Mouse (Mus musculus) layer of hippocampus, adult 2 months (tissue): ENCODE measurements around the gene Zfp51. TPM values are rescaled to one million over a fixed set of nuclear protein-coding genes. Genes with fewer than 3 reads are reported as not detected.
"Not testable (repeated sequence)": the region's sequence is repeated elsewhere in the genome, so short reads cannot be mapped to it uniquely, and the experiment has no call there.

Experiments
- DNase-seq, 2 experiments: peaks; one replicate each; pipeline ENCODE4 v3.0.0; 2022; ENCODE audit warnings: low spot score in 2 of 2
- H3K27ac ChIP-seq: fragments of 200-600 bp; 2 replicates; pipeline ENCODE4 v1.8.1; 2022
- H3K4me3 ChIP-seq: fragments of 200-600 bp; 2 replicates; pipeline ENCODE4 v1.8.1; 2022; ENCODE audit warnings: mild to moderate bottlenecking
- CTCF ChIP-seq: fragments of 200-600 bp; conservative IDR thresholded peaks from 2 replicates; pipeline ENCODE4 v1.8.1; 2022; ENCODE audit warnings: antibody characterized with exemption, mild to moderate bottlenecking, moderate library complexity
- long read RNA-seq, 2 experiments: library from polyadenylated mRNA; stranded (forward); transcript quantifications; one replicate each; pipeline ENCODE4 v2.0.0; 2021; ENCODE audit warnings: borderline mapping rate in 2 of 2
- total RNA-seq, 2 experiments: library from RNA; stranded (reverse); gene quantifications; 2 replicates each; pipeline ENCODE4 v1.2.3; 2021

Zfp51 gene
- total RNA-seq: 1 to 10 TPM; 3.7 to 3.8 TPM
- long read RNA-seq, experiment 1, partial matches to known transcripts: 1 of 2 reads
- long read RNA-seq, experiment 1, other reads (novel, unspliced or antisense): 0 of 2 reads
- long read RNA-seq, experiment 2, transcript Zfp51-201 (5 exons, 2,574 nt): major isoform, 5 of 6 reads
- long read RNA-seq, experiment 2, partial matches to known transcripts: 1 of 6 reads
- long read RNA-seq, experiment 2, other reads (novel, unspliced or antisense): 0 of 6 reads

DNA sequence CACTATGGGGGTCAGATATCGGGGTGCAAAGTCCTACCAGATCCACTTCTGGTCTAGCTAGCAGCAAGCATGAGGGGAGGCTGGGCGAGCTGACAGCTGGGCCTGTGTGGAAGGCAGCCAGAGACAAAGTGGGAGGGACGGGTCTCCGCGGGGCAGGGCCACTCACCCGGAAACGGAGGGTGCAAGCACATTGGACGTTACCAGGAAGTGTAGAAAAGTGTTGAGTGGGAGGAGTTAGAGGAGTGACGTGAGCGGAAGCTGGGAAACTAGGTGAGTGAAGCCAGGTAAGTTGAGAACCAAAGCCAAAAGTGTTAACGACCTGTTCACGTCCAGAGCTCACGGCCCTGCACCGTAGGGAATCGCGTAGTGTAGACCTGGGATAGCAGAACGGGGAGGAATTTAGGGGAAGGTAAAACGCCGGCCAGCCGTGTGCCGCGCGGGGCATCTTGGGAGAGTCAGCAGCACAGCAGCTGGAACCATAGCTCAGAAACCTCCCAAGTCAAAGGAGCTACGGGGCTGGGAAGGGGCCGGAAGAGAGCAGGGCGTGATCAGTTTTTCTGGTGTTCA is at the start of gene Zfp51:
TSS of gene Zfp51 (plus strand) at position 237 of the 567 bp plus-strand sequence.
- DNase-seq: peak; percentile 83 to 88

DNA sequence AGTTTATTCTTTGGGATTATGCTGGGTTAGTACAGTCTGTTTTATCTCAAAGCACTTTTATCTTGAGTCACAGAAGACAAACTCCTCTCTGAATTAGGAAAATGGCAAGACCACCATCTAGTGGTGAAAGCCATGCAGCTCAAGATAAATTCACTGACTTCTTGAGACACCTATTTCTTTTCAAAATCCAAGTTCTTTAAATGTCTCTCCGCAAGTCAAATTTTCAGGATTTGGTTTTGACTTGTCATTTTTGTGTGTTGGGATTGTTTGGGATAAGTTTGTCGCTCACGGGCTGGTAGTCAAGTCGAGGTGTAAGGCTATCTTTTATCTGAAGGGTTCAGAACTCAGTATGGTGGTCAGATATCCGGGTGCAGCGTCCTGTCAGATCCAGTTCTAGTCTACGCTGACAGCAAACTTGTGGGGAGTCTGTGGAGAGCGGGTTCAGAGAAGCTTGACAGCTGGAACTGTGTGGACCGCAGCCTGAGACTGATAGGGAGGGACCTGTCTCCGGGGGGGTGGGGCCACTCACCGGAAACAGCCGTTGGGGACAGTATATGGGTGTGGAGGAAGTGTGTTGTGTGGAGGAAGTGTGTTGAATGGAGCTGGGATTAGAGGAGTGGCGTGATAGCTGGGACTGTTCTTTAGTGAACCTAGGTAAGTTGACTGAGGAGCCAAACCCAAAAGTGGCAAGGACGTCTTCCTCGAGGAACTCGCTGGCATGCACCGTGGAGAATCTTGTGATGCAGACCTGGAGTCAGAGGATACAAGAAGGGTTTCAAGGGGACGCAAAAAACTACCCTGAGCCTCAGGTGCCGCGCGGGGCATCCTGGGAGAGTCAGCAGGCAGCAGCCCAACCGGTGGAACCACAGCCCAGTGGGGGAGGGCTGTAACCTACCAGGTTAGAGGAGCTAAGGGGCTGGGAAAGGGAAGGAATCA is 27.2 kb upstream of the Zfp51 start, which contains the start of gene Zfp54:
TSS of gene Zfp54 (plus strand) at position 564 of the 936 bp plus-strand sequence.
- TF ChIP-seq CTCF: peak; percentile 92
- Histone ChIP-seq H3K4me3 (peak within 1 kb of the TSS; percentile 53), H3K27ac (peak within 1 kb of the TSS; percentile 9; the same call in 1 of the 2 replicates)
- peak; percentile 56 to 58 for DNase-seq

More for the DNA sequence above, at the start of gene Zfp51:
- H3K27ac ChIP-seq: peak within 1 kb of the TSS; percentile 84
- peak within 1 kb of the TSS; percentile 61 for H3K4me3 ChIP-seq
- no peak for TF ChIP-seq CTCF

DNA sequence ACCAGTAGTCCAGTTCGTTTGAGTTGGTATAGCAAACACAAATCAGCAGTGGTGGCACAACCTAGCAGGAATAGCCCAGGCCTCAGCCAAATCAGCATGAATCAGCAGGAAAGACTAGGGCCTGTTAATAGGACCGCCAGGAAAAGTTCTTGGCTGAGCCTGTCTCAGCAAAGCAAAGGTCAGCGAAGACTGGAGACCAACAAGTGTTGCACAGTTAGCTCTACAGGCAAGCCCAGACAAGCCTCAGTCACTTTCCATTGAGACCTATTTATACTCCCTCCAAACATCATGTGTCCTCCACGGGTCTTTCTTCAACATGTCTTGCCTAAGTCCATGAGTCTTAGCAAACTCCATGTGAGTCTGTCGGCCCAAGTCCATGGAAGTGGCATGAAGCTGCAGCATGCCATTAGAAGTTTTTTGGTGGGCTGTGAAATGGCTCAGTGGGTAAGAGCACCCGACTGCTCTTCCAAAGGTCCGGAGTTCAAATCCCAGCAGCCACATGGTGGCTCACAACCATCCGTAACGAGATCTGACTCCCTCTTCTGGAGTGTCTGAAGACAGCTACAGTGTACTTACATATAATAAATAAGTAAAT is 11.3 kb upstream of the Zfp51 start:
- not testable (repeated sequence) for DNase-seq, H3K27ac ChIP-seq, H3K4me3 ChIP-seq

DNA sequence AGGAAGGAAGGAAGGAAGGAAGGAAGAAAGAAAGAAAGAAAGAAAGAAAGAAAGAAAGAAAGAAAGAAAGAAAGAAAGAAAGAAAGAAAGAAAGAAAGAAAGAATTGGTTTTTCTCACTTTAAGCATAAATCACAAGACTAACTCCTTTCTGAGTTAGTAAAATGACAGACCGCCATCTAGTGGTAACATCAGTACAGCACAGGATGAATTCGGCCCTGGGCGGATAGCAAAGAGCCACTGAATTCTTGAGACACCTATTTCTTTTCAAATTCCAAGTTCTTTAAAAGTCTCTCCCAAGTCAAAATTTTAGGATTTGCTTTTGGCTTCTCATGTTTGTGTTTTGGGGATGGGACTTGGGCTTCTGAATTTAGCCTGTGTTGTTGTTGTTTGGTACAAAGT is 505 bp upstream of the Zfp51 start:
- TF ChIP-seq CTCF: peak; percentile 88
- Histone ChIP-seq H3K27ac (peak overlapping the region; percentile 84), H3K4me3 (peak overlapping the region; percentile 61)
- peak; percentile 66 to 77 for DNase-seq

DNA sequence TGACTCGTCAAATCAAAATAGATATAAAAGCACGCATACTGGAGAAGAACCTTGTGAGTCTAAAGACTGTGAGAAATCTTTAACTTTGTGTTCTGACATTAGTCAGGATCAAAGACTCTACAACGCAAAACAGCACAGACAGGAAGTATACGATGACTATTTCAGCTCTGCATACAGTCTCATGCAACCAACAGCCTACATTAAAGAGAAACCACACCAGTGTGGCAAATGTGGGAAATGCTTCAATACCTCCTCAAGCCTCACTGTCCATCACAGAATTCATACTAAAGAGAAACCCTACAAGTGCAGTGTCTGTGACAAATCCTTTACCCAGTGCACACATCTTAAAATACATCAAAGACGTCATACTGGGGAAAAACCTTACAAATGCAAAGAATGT is 13.4 kb downstream of the Zfp51 start:
- TF ChIP-seq CTCF: no peak
- Histone ChIP-seq H3K4me3 (no peak overlapping the region), H3K27ac (no peak overlapping the region)
- DNase-seq: no peak

DNA sequence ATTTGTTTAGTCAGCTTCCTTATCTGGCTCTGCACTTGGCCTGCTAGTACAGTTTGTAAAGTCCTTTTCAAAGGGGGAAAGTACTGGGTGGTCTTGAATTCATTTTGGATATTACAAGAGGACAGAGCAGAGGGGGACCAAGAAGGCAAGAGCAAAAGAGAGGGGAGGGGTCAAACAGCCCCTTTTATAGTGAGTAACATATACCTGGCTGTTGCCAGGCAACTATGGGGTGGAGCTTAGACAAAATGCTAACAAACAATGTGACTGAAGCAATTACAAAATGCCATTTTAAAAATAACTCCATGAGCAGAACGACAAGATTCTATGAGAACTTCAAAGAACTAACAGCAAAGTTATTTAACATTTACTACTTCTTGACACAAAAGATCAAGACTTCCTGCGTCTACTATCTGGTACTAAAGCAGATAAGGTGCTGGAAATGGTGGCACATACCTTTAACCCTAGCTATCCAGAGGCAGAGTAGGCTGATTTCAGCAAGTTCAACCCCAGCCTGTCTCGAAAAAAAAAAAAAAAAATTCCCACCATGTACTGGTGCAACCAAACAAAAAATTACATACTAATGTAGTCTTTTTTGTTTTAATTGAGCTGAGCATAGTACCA is 22.0 kb downstream of the Zfp51 start:
- Histone ChIP-seq H3K27ac (no peak overlapping the region), H3K4me3 (no peak overlapping the region)
- TF ChIP-seq CTCF: no peak
- DNase-seq: no peak

DNA sequence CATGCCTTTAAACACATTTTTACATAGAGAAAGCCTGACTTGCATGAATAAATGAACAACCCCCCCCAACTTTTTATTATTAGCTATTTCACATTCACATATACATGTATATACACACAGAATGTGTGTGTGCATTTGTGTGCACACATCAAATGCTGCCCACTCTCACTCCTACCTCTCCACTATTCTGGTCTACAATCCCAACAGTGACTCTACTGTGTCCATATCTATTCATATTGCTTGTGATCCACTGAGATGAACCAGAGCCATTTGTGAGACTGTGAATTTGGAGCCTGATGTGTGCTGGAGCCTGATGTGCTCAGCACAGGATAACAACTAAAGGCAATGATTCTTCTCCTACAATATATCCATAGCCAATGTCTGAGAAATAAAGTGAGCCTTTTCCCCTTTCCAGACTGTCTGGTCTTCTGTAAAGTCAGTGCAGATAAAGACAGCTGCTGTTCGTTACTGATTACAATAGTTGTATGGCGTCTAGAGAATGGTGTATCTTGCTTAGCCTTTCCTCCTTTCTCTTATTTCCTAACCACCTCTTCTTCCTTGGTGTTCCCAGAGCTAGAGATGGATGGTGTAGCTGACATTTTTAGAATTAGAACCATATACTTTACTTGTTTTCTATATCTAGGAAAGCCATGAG is 22.6 kb downstream of the Zfp51 start:
- no peak for DNase-seq
- no peak for TF ChIP-seq CTCF
- Histone ChIP-seq H3K27ac (no peak overlapping the region), H3K4me3 (no peak overlapping the region)

DNA sequence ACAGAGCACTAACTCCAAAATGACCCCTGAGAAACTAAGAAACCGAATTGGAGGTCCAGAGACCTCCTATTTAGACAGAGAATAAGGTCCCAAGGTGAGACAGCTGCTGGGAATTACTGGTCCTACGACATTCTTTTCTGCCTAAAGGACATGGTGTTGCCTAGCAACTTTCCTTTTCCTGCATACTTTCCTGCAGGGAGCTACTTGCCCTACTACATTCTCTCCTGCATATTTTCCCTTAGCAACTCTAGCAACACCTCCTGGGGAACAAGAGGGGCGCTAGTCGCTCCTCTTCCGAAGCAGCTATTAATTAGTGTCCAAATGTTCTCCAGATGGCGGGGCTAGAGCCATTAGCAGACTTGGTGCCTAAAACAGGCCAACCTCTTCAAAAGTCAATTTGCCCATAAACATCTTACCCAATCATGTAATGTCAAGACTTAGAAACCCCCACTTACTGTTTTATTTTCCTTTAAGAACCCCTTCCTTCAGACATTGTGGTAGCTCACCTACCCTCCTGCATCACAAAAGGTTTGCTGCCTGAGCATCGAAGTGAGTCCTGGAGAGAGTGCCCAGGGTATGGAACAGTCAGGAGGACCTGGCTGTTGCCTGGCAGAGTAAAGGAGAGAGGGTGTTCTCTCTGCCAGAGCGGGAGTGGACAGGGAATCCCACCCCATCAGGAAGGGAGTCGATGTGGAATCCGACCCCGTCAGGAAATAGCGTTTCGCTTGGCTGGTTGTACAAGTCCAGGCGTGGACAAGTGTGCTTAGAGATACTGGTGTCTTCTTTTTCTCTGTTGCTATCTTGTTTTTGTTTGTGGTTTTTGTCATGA is 23.4 kb downstream of the Zfp51 start:
- Histone ChIP-seq H3K27ac (no peak overlapping the region), H3K4me3 (no peak overlapping the region)
- TF ChIP-seq CTCF: peak; percentile 31
- no peak for DNase-seq

DNA sequence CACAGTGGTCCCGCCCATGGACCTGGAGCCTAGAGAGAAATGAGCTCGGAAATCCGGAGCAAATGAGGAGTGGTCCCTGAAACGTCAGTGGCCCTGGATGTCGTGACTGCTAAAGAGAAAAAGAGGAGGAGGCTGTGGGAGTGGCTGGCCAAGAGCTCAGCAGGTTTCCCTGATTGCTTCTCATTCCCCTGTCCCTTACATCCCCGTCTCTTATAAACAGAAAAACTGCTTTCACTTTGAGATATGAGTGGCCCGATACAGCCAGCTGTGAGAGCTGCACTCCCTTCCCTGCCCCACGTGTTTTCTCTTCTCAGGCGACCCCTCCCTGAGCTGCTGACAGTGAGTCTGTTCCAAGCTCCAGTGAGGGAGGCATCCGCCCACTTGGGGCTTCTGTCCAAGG is 24.6 kb downstream of the Zfp51 start:
- not testable (repeated sequence) for DNase-seq, H3K4me3 ChIP-seq, H3K27ac ChIP-seq

DNA sequence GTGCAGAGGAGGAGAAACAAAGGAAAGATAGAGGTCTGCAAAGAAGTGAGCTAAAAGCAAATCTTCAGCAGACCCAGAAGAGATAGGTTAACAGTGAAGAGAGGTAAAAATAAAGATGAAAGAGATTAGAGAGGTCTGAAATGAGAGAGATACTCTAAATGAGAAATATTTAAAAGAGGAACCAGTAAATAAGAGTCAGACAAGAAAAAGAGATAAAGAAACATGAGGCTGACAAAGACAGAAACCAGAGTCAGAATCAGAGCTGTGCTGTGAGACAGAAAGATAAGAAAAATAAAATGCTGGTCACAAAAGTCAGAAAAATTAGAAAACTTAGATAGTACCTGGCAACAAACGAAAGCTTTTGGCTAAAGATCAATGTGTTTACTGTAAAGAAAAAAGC is 25.1 kb downstream of the Zfp51 start:
- not testable (repeated sequence) for H3K27ac ChIP-seq, DNase-seq, H3K4me3 ChIP-seq

DNA sequence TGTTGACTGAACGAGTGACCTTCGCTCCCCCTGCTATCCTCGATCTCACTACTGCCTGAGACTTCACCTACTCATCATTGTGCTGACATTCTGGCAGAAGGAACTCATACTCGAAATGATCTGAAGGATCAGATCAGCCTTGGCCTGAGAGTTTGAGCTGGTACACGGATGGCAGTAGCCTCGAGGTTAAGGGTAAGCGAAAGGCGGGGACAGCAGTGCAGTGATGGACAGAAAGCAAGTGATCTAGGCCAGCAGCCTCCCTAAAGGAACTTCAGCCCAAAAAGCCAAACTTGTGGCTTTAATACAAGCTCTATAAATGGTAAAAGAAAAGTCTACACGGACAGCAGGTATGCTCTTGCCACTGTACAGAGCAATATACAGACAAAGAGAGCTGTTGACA is 26.2 kb downstream of the Zfp51 start:
- DNase-seq, H3K27ac ChIP-seq: not testable (repeated sequence)

DNA sequence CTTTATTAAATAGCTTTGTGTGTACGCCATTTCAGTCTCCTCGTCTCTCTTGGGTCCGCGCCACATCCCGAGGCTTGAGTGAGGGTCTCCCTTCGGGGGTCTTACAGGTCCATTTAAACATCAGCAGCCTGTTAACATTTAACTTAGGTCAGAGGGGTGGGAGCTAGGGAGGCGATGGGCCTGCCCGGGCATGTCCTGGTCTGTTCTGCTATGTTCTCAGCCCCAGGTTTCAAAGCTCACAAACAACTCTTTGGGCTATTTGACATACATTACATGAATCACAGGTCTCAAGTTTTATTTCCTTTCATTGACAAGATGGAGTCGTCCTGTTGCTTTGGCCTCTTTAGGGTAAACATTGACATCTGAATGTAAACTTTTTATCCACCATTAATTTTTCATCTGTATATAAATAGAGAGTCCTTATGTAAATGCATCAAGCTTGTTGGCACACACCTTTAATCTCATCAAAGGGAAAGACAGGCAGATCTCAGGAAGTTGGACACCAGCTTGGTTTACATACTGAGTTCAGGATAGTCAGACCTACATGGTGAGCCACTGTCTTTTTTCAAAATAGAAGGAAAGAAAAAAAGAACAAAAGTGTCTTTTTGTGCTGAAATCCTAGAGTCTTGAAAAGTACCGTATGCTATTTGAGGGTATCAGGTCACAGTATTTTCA is 28.1 kb downstream of the Zfp51 start:
- not testable (repeated sequence) for H3K4me3 ChIP-seq, DNase-seq, H3K27ac ChIP-seq

More for the DNA sequence above, 26.2 kb downstream of the Zfp51 start:
- not testable (repeated sequence) for H3K4me3 ChIP-seq
